Mouse (Mus musculus) kidney, embryonic 14.5 days (tissue): ENCODE data around the gene D430042O09Rik. TPM values are rescaled to one million over a fixed set of nuclear protein-coding genes. Genes with fewer than 3 reads are reported as not detected.

Experiments used
- ATAC-seq: fragments of 200-750 bp; cut with Nextera tagmentation; 2 replicates; pipeline ENCODE4 v1.8.0; 2017; ENCODE audit warnings: moderate number of reproducible peaks, mild to moderate bottlenecking, moderate TSS enrichment, moderate library complexity; ENCODE audit not compliant: low FRiP score, low TSS enrichment
- H3K27ac ChIP-seq: fragments of 300-500 bp; sonication (generic); 2 replicates; pipeline ENCODE4 v1.5.1; 2014; ENCODE audit warnings: low read depth, mild to moderate bottlenecking, low read length, moderate library complexity, mixed read lengths
- H3K27me3 ChIP-seq: fragments of 300-500 bp; sonication (generic); 2 replicates; pipeline ENCODE4 v1.6.1; 2014; ENCODE audit warnings: mild to moderate bottlenecking, low read length; ENCODE audit not compliant: control insufficient read depth, insufficient read depth
- H3K36me3 ChIP-seq: fragments of 300-500 bp; sonication (generic); 2 replicates; pipeline ENCODE4 v1.6.1; 2014; ENCODE audit warnings: low read length, mixed read lengths; ENCODE audit not compliant: control insufficient read depth, insufficient read depth
- H3K4me1 ChIP-seq: fragments of 300-500 bp; sonication (generic); 2 replicates; pipeline ENCODE4 v1.6.1; 2014; ENCODE audit warnings: low read length, mixed read lengths; ENCODE audit not compliant: control insufficient read depth, insufficient read depth
- H3K4me2 ChIP-seq: fragments of 300-500 bp; sonication (generic); replicated peaks from 2 replicates; pipeline ENCODE4 v1.6.1; 2014; ENCODE audit warnings: low read depth, mild to moderate bottlenecking, low read length
- H3K4me3 ChIP-seq: fragments of 300-500 bp; sonication (generic); 2 replicates; pipeline ENCODE4 v1.5.1; 2014; ENCODE audit warnings: mild to moderate bottlenecking, low read length
- H3K9ac ChIP-seq: fragments of 300-500 bp; sonication (generic); 2 replicates; pipeline ENCODE4 v1.6.1; 2014; ENCODE audit warnings: low read depth, mild to moderate bottlenecking, low read length, moderate library complexity
- H3K9me3 ChIP-seq: fragments of 300-500 bp; sonication (generic); 2 replicates; pipeline ENCODE4 v1.6.1; 2016; ENCODE audit warnings: low read length; ENCODE audit not compliant: control insufficient read depth
- WGBS: fragments of 180-500 bp; shearing (Covaris S2); extraction: QIAGEN DNeasy Blood & Tissue Kit; methylation state at CpG from one replicate; pipeline ENCODE4 v1.1.7; 2014; 5-methylcytosine and 5-hydroxymethylcytosine counted together
- polyA plus RNA-seq: library from polyadenylated mRNA; unstranded; fragments of >200 nt; fragmentation: Nextera tagmentation; extraction: Ambion mirVana; gene quantifications from 2 replicates; pipeline ENCODE4 v1.2.1, GENCODE M21; 2014

Gene D430042O09Rik
- polyA plus RNA-seq, 1 experiment from 2014 or later: 11.5 TPM

GRCm38 (mm10) chr7:125746621-125747315 lies 39.1 kb downstream of the D430042O09Rik start:
- no peaks in the 10 kb centered on the region for H3K4me1 ChIP-seq
- H3K36me3 ChIP-seq: no peaks in the 10 kb centered on the region
- no peak overlapping the region for H3K9ac ChIP-seq
- no peak for ATAC-seq
- no peaks in the 10 kb centered on the region for H3K27me3 ChIP-seq
- H3K27ac ChIP-seq: no peak overlapping the region
- no peaks in the 10 kb centered on the region for H3K9me3 ChIP-seq
- WGBS: 97% methylated on average over 2 of the region's 2 CpGs
- H3K4me2 ChIP-seq: no peak overlapping the region
- H3K4me3 ChIP-seq: no peak overlapping the region

- no peaks in the 10 kb centered on the region for H3K36me3 ChIP-seq
- no peaks in the 10 kb centered on the region for H3K9me3 ChIP-seq
- H3K27me3 ChIP-seq: no peaks in the 10 kb centered on the region
- no peak overlapping the region for H3K4me3 ChIP-seq
- no peak overlapping the region for H3K9ac ChIP-seq
- ATAC-seq: 0 out of 2 replicates have a peak, but pooled peaks have one; percentile 22
- no peaks in the 10 kb centered on the region for H3K4me1 ChIP-seq
- WGBS: 68% methylated on average over 7 of the region's 7 CpGs
- no peak overlapping the region for H3K27ac ChIP-seq
- H3K4me2 ChIP-seq: no peak overlapping the region
Measured at GRCm38 (mm10) chr7:125747316-125747690, 39.6 kb downstream of the D430042O09Rik start.

- ATAC-seq: no peak
- no peak overlapping the region for H3K4me2 ChIP-seq
- no peaks in the 10 kb centered on the region for H3K4me1 ChIP-seq
- no peaks in the 10 kb centered on the region for H3K9me3 ChIP-seq
- WGBS: 54% methylated on average over 3 of the region's 3 CpGs
- H3K36me3 ChIP-seq: no peaks in the 10 kb centered on the region
- no peaks in the 10 kb centered on the region for H3K27me3 ChIP-seq
- no peak overlapping the region for H3K4me3 ChIP-seq
- no peak overlapping the region for H3K9ac ChIP-seq
- no peak overlapping the region for H3K27ac ChIP-seq
Measured at GRCm38 (mm10) chr7:125748186-125748585, 40.5 kb downstream of the D430042O09Rik start.

GRCm38 (mm10) chr7:125752699-125753325 lies 45.1 kb downstream of the D430042O09Rik start:
- H3K4me1 ChIP-seq: no peaks in the 10 kb centered on the region
- H3K4me3 ChIP-seq: no peak overlapping the region
- H3K9ac ChIP-seq: no peak overlapping the region
- no peak for ATAC-seq
- H3K36me3 ChIP-seq: no peaks in the 10 kb centered on the region
- H3K27ac ChIP-seq: no peak overlapping the region
- no peaks in the 10 kb centered on the region for H3K9me3 ChIP-seq
- WGBS: 79% methylated on average over 7 of the region's 7 CpGs
- H3K4me2 ChIP-seq: no peak overlapping the region
- H3K27me3 ChIP-seq: no peaks in the 10 kb centered on the region

- no peaks in the 10 kb centered on the region for H3K9me3 ChIP-seq
- no peak overlapping the region for H3K27ac ChIP-seq
- WGBS: 88% methylated on average over 3 of the region's 3 CpGs
- H3K9ac ChIP-seq: no peak overlapping the region
- H3K4me3 ChIP-seq: no peak overlapping the region
- no peaks in the 10 kb centered on the region for H3K4me1 ChIP-seq
- no peaks in the 10 kb centered on the region for H3K36me3 ChIP-seq
- no peaks in the 10 kb centered on the region for H3K27me3 ChIP-seq
- ATAC-seq: no peak
- no peak overlapping the region for H3K4me2 ChIP-seq
Measured at GRCm38 (mm10) chr7:125753326-125753715, 45.6 kb downstream of the D430042O09Rik start.

GRCm38 (mm10) chr7:125756806-125757205 lies 49.1 kb downstream of the D430042O09Rik start:
- no peak overlapping the region for H3K27ac ChIP-seq
- no peaks in the 10 kb centered on the region for H3K4me1 ChIP-seq
- WGBS: 75% methylated on average over 6 of the region's 6 CpGs
- H3K4me3 ChIP-seq: no peak overlapping the region
- H3K27me3 ChIP-seq: no peaks in the 10 kb centered on the region
- no peak for ATAC-seq
- no peak overlapping the region for H3K4me2 ChIP-seq
- no peaks in the 10 kb centered on the region for H3K9me3 ChIP-seq
- no peak overlapping the region for H3K9ac ChIP-seq
- no peaks in the 10 kb centered on the region for H3K36me3 ChIP-seq

GRCm38 (mm10) chr7:125757896-125758623 lies 50.4 kb downstream of the D430042O09Rik start:
- Histone ChIP-seq H3K9ac (no peak overlapping the region), H3K4me2 (no peak overlapping the region), H3K4me3 (no peak overlapping the region), H3K27ac (no peak overlapping the region), H3K27me3 (no peaks in the 10 kb centered on the region), H3K4me1 (no peaks in the 10 kb centered on the region), H3K36me3 (no peaks in the 10 kb centered on the region; the same call in 1 of the 2 replicates), H3K9me3 (no peaks in the 10 kb centered on the region)
- no peak for ATAC-seq
- WGBS: 71% methylated on average over 6 of the region's 6 CpGs

GRCm38 (mm10) chr7:125762289-125762688 lies 54.6 kb downstream of the D430042O09Rik start:
- H3K27me3 ChIP-seq: no peaks in the 10 kb centered on the region
- WGBS: 74% methylated on average over 2 of the region's 2 CpGs
- H3K4me3 ChIP-seq: no peak overlapping the region

More at GRCm38 (mm10) chr7:125762289-125762688, 54.6 kb downstream of the D430042O09Rik start:
- no peak for ATAC-seq
- Histone ChIP-seq H3K4me1 (no peaks in the 10 kb centered on the region), H3K9ac (no peak overlapping the region), H3K4me2 (no peak overlapping the region), H3K36me3 (no peaks in the 10 kb centered on the region; the same call in 1 of the 2 replicates), H3K9me3 (no peaks in the 10 kb centered on the region), H3K27ac (no peak overlapping the region)
